Mouse (Mus musculus) CH12.LX (cell line): Measurements from ENCODE around the gene Slc28a1. TPM values are rescaled to one million over a fixed set of nuclear protein-coding genes. Genes with fewer than 3 reads are reported as not detected.
"Not testable (repeated sequence)": the region's sequence is repeated elsewhere in the genome, so short reads cannot be mapped to it uniquely, and the experiment has no call there.

Experiments
- DNase-seq: peaks from one replicate; pipeline ENCODE4 v3.0.0-alpha.2; 2013; ENCODE audit errors: extremely low read depth
- H3K27ac ChIP-seq: 2 replicates; pipeline ENCODE4 v1.5.1; 2012; ENCODE audit warnings: low read depth, mild to moderate bottlenecking, control low read depth, moderate library complexity; ENCODE audit not compliant: insufficient read depth
- H3K27me3 ChIP-seq: replicated peaks from 2 replicates; pipeline ENCODE3; 2012; ENCODE audit warnings: inconsistent platforms
- H3K36me3 ChIP-seq, 2 experiments: replicated peaks in 1 of 2; 2 replicates each; pipeline versions ENCODE3 to v1.6.1; 2012; ENCODE audit warnings: inconsistent platforms in 1 of 2, low read length in 1 of 2, mild to moderate bottlenecking in 1 of 2, mixed read lengths in 1 of 2, moderate library complexity in 1 of 2; ENCODE audit not compliant: control insufficient read depth in 1 of 2, insufficient read depth in 1 of 2
- H3K4me1 ChIP-seq, 2 experiments: 2 replicates each; pipeline ENCODE4 v1.6.1; 2012; ENCODE audit warnings: inconsistent platforms in 1 of 2, moderate library complexity in 1 of 2; ENCODE audit not compliant: insufficient read depth in 2 of 2, control insufficient read depth in 1 of 2
- H3K4me2 ChIP-seq: 2 replicates; pipeline ENCODE4 v1.6.1; 2012; ENCODE audit warnings: low read depth, mild to moderate bottlenecking, control low read depth; ENCODE audit not compliant: poor library complexity, insufficient read depth, severe bottlenecking
- H3K4me3 ChIP-seq, 3 experiments: fragments of 150-350 bp in 1 of 3; sonication (generic) in 1 of 3; replicated peaks in 1 of 3; 2 replicates each; pipeline versions ENCODE3 to v1.5.1; 2011 to 2012; ENCODE audit warnings: low read depth in 2 of 3, low read length in 2 of 3, mild to moderate bottlenecking in 2 of 3, moderate library complexity in 2 of 3, control low read depth in 1 of 3, improper control_type of control experiment in 1 of 3, inconsistent platforms in 1 of 3, mixed read lengths in 1 of 3; ENCODE audit not compliant: poor library complexity in 1 of 3
- H3K79me2 ChIP-seq: replicated peaks from 2 replicates; pipeline ENCODE4 v1.6.1; 2012; ENCODE audit warnings: mild to moderate bottlenecking, moderate library complexity; ENCODE audit not compliant: control insufficient read depth, poor library complexity, insufficient read depth, severe bottlenecking; ENCODE audit errors: extremely low read depth
- H3K9ac ChIP-seq: 2 replicates; pipeline ENCODE4 v1.6.1; 2012; ENCODE audit warnings: low read depth, mild to moderate bottlenecking, control low read depth, moderate library complexity; ENCODE audit not compliant: insufficient read depth
- H3K9me3 ChIP-seq: replicated peaks from 2 replicates; pipeline ENCODE3; 2012; ENCODE audit warnings: low read length, inconsistent platforms, mixed read lengths
- CHD1 ChIP-seq: IDR thresholded peaks from 2 replicates; pipeline ENCODE4 v1.6.1; 2012; ENCODE audit warnings: low read depth, low read length, improper control_type of control experiment, inconsistent platforms
- CTCF ChIP-seq, 2 experiments: IDR thresholded peaks in 1 of 2; conservative IDR thresholded peaks in 1 of 2; 2 replicates each; pipeline ENCODE4 v1.5.1; 2011 to 2012; ENCODE audit warnings: low read depth in 2 of 2, low read length in 2 of 2, improper control_type of control experiment in 1 of 2, inconsistent platforms in 1 of 2, mild to moderate bottlenecking in 1 of 2, moderate library complexity in 1 of 2
- E2F4 ChIP-seq: IDR thresholded peaks from 2 replicates; pipeline ENCODE4 v1.6.1; 2011; ENCODE audit warnings: low read depth, low read length, improper control_type of control experiment; ENCODE audit not compliant: insufficient replicate concordance
- ELF1 ChIP-seq: IDR thresholded peaks from 2 replicates; pipeline ENCODE4 v1.6.1; 2014; ENCODE audit warnings: low read depth, mild to moderate bottlenecking, inconsistent platforms, low read length, improper control_type of control experiment
- ETS1 ChIP-seq: conservative IDR thresholded peaks from 2 replicates; pipeline ENCODE4 v1.6.1; 2012; ENCODE audit warnings: low read depth, mild to moderate bottlenecking, inconsistent platforms, low read length, improper control_type of control experiment, moderate library complexity
- HCFC1 ChIP-seq: IDR thresholded peaks from 2 replicates; pipeline ENCODE4 v1.6.1; 2012; ENCODE audit warnings: low read depth, mild to moderate bottlenecking, inconsistent platforms, low read length, improper control_type of control experiment
- JUN ChIP-seq: IDR thresholded peaks from 2 replicates; pipeline ENCODE4 v1.6.1; 2011; ENCODE audit warnings: low read depth, mild to moderate bottlenecking, low read length, improper control_type of control experiment, moderate library complexity; ENCODE audit not compliant: insufficient read depth
- JUND ChIP-seq: conservative IDR thresholded peaks from 2 replicates; pipeline ENCODE4 v1.6.1; 2011; ENCODE audit warnings: low read depth, low read length, improper control_type of control experiment
- MAX ChIP-seq: IDR thresholded peaks from 2 replicates; pipeline ENCODE4 v1.6.1; 2011; ENCODE audit warnings: low read length, improper control_type of control experiment
- MXI1 ChIP-seq: IDR thresholded peaks from 2 replicates; pipeline ENCODE4 v1.6.1; 2011; ENCODE audit warnings: mild to moderate bottlenecking, low read depth, low read length, improper control_type of control experiment
- MYC ChIP-seq: IDR thresholded peaks from 2 replicates; pipeline ENCODE4 v1.6.1; 2011; ENCODE audit warnings: low read depth, mild to moderate bottlenecking, improper control_type of control experiment, low read length
- NELFE ChIP-seq: IDR thresholded peaks from 2 replicates; pipeline ENCODE4 v1.6.1; 2011; ENCODE audit warnings: low read depth, low read length, improper control_type of control experiment
- NRF1 ChIP-seq: IDR thresholded peaks from 2 replicates; pipeline ENCODE4 v1.6.1; 2014; ENCODE audit warnings: low read depth, mild to moderate bottlenecking, inconsistent platforms, low read length, improper control_type of control experiment, moderate library complexity
- POLR2A ChIP-seq: IDR thresholded peaks from 2 replicates; pipeline ENCODE4 v1.6.1; 2011; ENCODE audit warnings: low read depth, mild to moderate bottlenecking, improper control_type of control experiment, low read length
- POLR2AphosphoS2 ChIP-seq: IDR thresholded peaks from 2 replicates; pipeline ENCODE4 v1.6.1; 2011; ENCODE audit warnings: low read depth, low read length, improper control_type of control experiment
- RAD21 ChIP-seq: IDR thresholded peaks from 2 replicates; pipeline ENCODE4 v1.6.1; 2011; ENCODE audit warnings: low read depth, mild to moderate bottlenecking, low read length, improper control_type of control experiment, moderate library complexity
- RCOR1 ChIP-seq: conservative IDR thresholded peaks from 2 replicates; pipeline ENCODE4 v1.6.1; 2012; ENCODE audit warnings: low read depth, mild to moderate bottlenecking, inconsistent platforms, low read length, improper control_type of control experiment
- SIN3A ChIP-seq: IDR thresholded peaks from 2 replicates; pipeline ENCODE4 v1.6.1; 2012; ENCODE audit warnings: low read length, improper control_type of control experiment, inconsistent platforms
- SMC3 ChIP-seq: IDR thresholded peaks from 2 replicates; pipeline ENCODE4 v1.6.1; 2011; ENCODE audit warnings: low read depth, low read length, improper control_type of control experiment
- TBP ChIP-seq: conservative IDR thresholded peaks from 2 replicates; pipeline ENCODE4 v1.6.1; 2011; ENCODE audit warnings: low read depth, low read length, improper control_type of control experiment
- TCF12 ChIP-seq: IDR thresholded peaks from 2 replicates; pipeline ENCODE4 v1.6.1; 2014; ENCODE audit warnings: low read depth, mild to moderate bottlenecking, inconsistent platforms, low read length, improper control_type of control experiment
- UBTF ChIP-seq: IDR thresholded peaks from 2 replicates; pipeline ENCODE4 v1.6.1; 2012; ENCODE audit warnings: low read depth, mild to moderate bottlenecking, inconsistent platforms, low read length, improper control_type of control experiment, moderate library complexity
- USF1 ChIP-seq: IDR thresholded peaks from 2 replicates; pipeline ENCODE4 v1.6.1; 2014; ENCODE audit warnings: low read depth, mild to moderate bottlenecking, inconsistent platforms, low read length, improper control_type of control experiment
- ZMIZ1 ChIP-seq: IDR thresholded peaks from 2 replicates; pipeline ENCODE4 v1.6.1; 2012; ENCODE audit warnings: low read depth, mild to moderate bottlenecking, inconsistent platforms, low read length, improper control_type of control experiment
- ZNF384 ChIP-seq: IDR thresholded peaks from 2 replicates; pipeline ENCODE4 v1.6.1; 2012; ENCODE audit warnings: low read depth, low read length, improper control_type of control experiment, inconsistent platforms
- dilution Hi-C: fragments of 300-500 bp; cut with MboI; formaldehyde crosslinking; loops from 2 replicates; pipeline ENCODE4 v1.14.3; 2020; ENCODE audit warnings: low sequenced_read_pairs; ENCODE audit not compliant: extremely low pct_unique_long_range_greater_than_20kb, extremely low pct_ligation_motif_present
- in situ Hi-C: fragments of 300-500 bp; cut with MboI; formaldehyde crosslinking; loops from 3 replicates; pipeline ENCODE4 v1.14.3; 2019; ENCODE audit warnings: low sequenced_read_pairs, low pct_ligation_motif_present, low pct_unique_long_range_greater_than_20kb, mixed read lengths
- polyA plus RNA-seq: library from polyadenylated mRNA; unstranded; fragments of >175 nt; gene quantifications from 2 replicates; pipeline ENCODE4 v1.2.1, GENCODE M21; 2012; ENCODE audit warnings: low read depth; ENCODE audit not compliant: insufficient read length
- total RNA-seq, 2 experiments: library from RNA; depleted of rRNA; stranded (reverse); fragments of 300-350 nt in 1 of 2; fragments of >200 nt in 1 of 2; gene quantifications; 2 replicates each; pipeline ENCODE4 v1.2.3; 2012 to 2014

The Slc28a1 gene
- total and polyA plus RNA-seq, 3 experiments, result 0.04 to 0.13 TPM; not detected in 1

GRCm38 (mm10) chr7:81153327-81153726 lies 38.7 kb downstream of the Slc28a1 start:
- Histone ChIP-seq H3K27ac (no peak overlapping the region), H3K4me3 (no peak overlapping the region), H3K4me2 (no peak overlapping the region), H3K9me3 (no peaks in the 10 kb centered on the region), H3K9ac (no peak overlapping the region), H3K4me1 (peaks cover 0 to 24% of the 10 kb centered on the region in 2 experiments; a peak in 2 of 4 replicates), H3K36me3 (no peaks in the 10 kb centered on the region), H3K27me3 (no peaks in the 10 kb centered on the region), H3K79me2 (no peaks in the 10 kb centered on the region)
- in situ Hi-C loops, result loop anchor here (10.0 to 25.0 kb wide), 3 partner anchors 269 to 416 kb away; no protein-coding TSS in a partner anchor
- TF ChIP-seq TBP (no peak), ZNF384 (peak; percentile 32; the same call in 1 of the 2 replicates)
- DNase-seq, result no peak
- dilution Hi-C loops, result no loop called here

- dilution Hi-C loops, result not testable (repeated sequence)
- peak; percentile 41 for DNase-seq
- in situ Hi-C loops, result loop anchor here (10.0 to 25.0 kb wide), 3 partner anchors 269 to 417 kb away; no protein-coding TSS in a partner anchor
These were observed 39.6 kb downstream of the Slc28a1 start for GRCm38 (mm10) chr7:81154244-81154643.

GRCm38 (mm10) chr7:81154960-81155359 lies 40.4 kb downstream of the Slc28a1 start:
- no peak overlapping the region for H3K27ac ChIP-seq
- H3K9me3 ChIP-seq, result no peaks in the 10 kb centered on the region
- H3K27me3 ChIP-seq, result no peaks in the 10 kb centered on the region
- no peak overlapping the region for H3K4me3 ChIP-seq
- no peaks in the 10 kb centered on the region for H3K79me2 ChIP-seq
- DNase-seq, result peak; percentile 93
- H3K36me3 ChIP-seq, result no peaks in the 10 kb centered on the region
- dilution Hi-C loops, result no loop called here
- peak overlapping the region; percentile 42; the same call in 1 of the 2 replicates for H3K9ac ChIP-seq
- H3K4me1 ChIP-seq, result peaks cover 0 to 32% of the 10 kb centered on the region in 2 experiments; a peak in 3 of 4 replicates
- H3K4me2 ChIP-seq, result 0 out of 2 replicates have a peak overlapping the region, but pooled peaks have one; percentile 48
- in situ Hi-C loops, result loop anchor here (10.0 to 25.0 kb wide), 3 partner anchors 270 to 418 kb away; no protein-coding TSS in a partner anchor
- TF ChIP-seq SMC3 (peak; percentile 86), JUN (no peak), RCOR1 (no peak), ELF1 (peak; percentile 60; the same call in 1 of the 2 replicates), MXI1 (no peak; the same call in 1 of the 2 replicates), E2F4 (0 out of 2 replicates have a peak, but pooled peaks have one; percentile 31), POLR2AphosphoS2 (no peak), CHD1 (no peak), HCFC1 (peak; percentile 35; the same call in 1 of the 2 replicates), UBTF (no peak), ZNF384 (no peak), RAD21 (peak; percentile 93), ZMIZ1 (no peak), MYC (peak; percentile 52; the same call in 1 of the 2 replicates), ETS1 (no peak; the same call in 1 of the 2 replicates), USF1 (no peak), MAX (no peak), CTCF (conservative IDR thresholded peaks at IDR 0.05 in 1 of 2, IDR thresholded peaks at IDR 0.05 in 1 of 2; ENCODE audit: low read depth in 2 of 2, low read length in 2 of 2) (peak; percentile 91 to 95), SIN3A (no peak), POLR2A (peak; percentile 46; the same call in 1 of the 2 replicates), NRF1 (no peak), JUND (no peak), NELFE (no peak; the same call in 1 of the 2 replicates), TCF12 (peak; percentile 44)

More at GRCm38 (mm10) chr7:81154244-81154643, 39.6 kb downstream of the Slc28a1 start:
- not testable (repeated sequence) for H3K9me3 ChIP-seq, H3K27me3 ChIP-seq, H3K36me3 ChIP-seq, H3K79me2 ChIP-seq, H3K27ac ChIP-seq, H3K4me2 ChIP-seq, H3K9ac ChIP-seq, H3K4me3 ChIP-seq
- TF ChIP-seq TBP, result peak; percentile 88
- H3K4me1 ChIP-seq, result peaks cover 0 to 32% of the 10 kb centered on the region in 2 experiments; a peak in 3 of 4 replicates
